Mouse (Mus musculus) forebrain, embryonic 14.5 days (tissue): ENCODE measurements around the gene Nfe2. TPM values are rescaled to one million over a fixed set of nuclear protein-coding genes. Genes with fewer than 3 reads are reported as not detected.

Source experiments
- ATAC-seq: fragments of 200-750 bp; cut with Nextera tagmentation; 2 replicates; pipeline ENCODE4 v1.8.0; 2017; ENCODE audit warnings: mild to moderate bottlenecking, moderate library complexity
- DNase-seq: peaks from one replicate; pipeline ENCODE4 v3.0.0-alpha.2; 2015; ENCODE audit warnings: low spot score
- H3K27ac ChIP-seq: fragments of 300-500 bp; sonication (generic); 2 replicates; pipeline ENCODE4 v1.5.1; 2014; ENCODE audit warnings: low read depth, mild to moderate bottlenecking, control low read depth, low read length, moderate library complexity
- H3K27me3 ChIP-seq: fragments of 300-500 bp; sonication (generic); replicated peaks from 2 replicates; pipeline ENCODE4 v1.6.1; 2014; ENCODE audit warnings: low read length, control low read depth, mixed read lengths; ENCODE audit not compliant: control insufficient read depth, insufficient read depth
- H3K36me3 ChIP-seq: fragments of 300-500 bp; sonication (generic); 2 replicates; pipeline ENCODE4 v1.6.1; 2014; ENCODE audit warnings: low read length, control low read depth; ENCODE audit not compliant: control insufficient read depth, insufficient read depth
- H3K4me1 ChIP-seq: fragments of 300-500 bp; sonication (generic); 2 replicates; pipeline ENCODE4 v1.6.1; 2014; ENCODE audit warnings: antibody characterized with exemption, low read length, control low read depth; ENCODE audit not compliant: control insufficient read depth, insufficient read depth
- H3K4me2 ChIP-seq: fragments of 300-500 bp; sonication (generic); 2 replicates; pipeline ENCODE4 v1.6.1; 2014; ENCODE audit warnings: mild to moderate bottlenecking, control low read depth, low read length
- H3K4me3 ChIP-seq: fragments of 300-500 bp; sonication (generic); 2 replicates; pipeline ENCODE4 v1.5.1; 2014; ENCODE audit warnings: low read depth, low read length, control low read depth
- H3K9ac ChIP-seq: fragments of 300-500 bp; sonication (generic); 2 replicates; pipeline ENCODE4 v1.6.1; 2014; ENCODE audit warnings: mild to moderate bottlenecking, low read length, control low read depth, moderate library complexity
- H3K9me3 ChIP-seq: fragments of 300-500 bp; sonication (generic); replicated peaks from 2 replicates; pipeline ENCODE4 v1.6.1; 2016; ENCODE audit warnings: low read length, control low read depth, mixed read lengths; ENCODE audit not compliant: control insufficient read depth
- WGBS: fragments of 180-500 bp; shearing (Covaris S2); extraction: QIAGEN DNeasy Blood & Tissue Kit; methylation state at CpG from one replicate; pipeline ENCODE4 v1.1.7; 2014; 5-methylcytosine and 5-hydroxymethylcytosine counted together
- polyA plus RNA-seq: library from polyadenylated mRNA; unstranded; fragments of >200 nt; fragmentation: Nextera tagmentation; extraction: Ambion mirVana; gene quantifications from 2 replicates; pipeline ENCODE4 v1.2.1, GENCODE M21; 2014

Gene Nfe2
- polyA plus RNA-seq, 1 experiment from 2014 or later, result 0.42 TPM

GRCm38 (mm10) chr15:103301547-103302340 lies 43.5 kb upstream of the Nfe2 start:
- no peak overlapping the region for H3K4me2 ChIP-seq
- peaks cover 10% of the 10 kb centered on the region for H3K36me3 ChIP-seq
- WGBS, result 31% methylated on average over 5 of the region's 5 CpGs
- H3K4me1 ChIP-seq, result peaks cover 82% of the 10 kb centered on the region
- no peak overlapping the region for H3K4me3 ChIP-seq
- ATAC-seq (no peak), DNase-seq (no peak)
- H3K27ac ChIP-seq, result peak overlapping the region; percentile 99
- H3K27me3 ChIP-seq, result no peaks in the 10 kb centered on the region
- H3K9me3 ChIP-seq, result no peaks in the 10 kb centered on the region
- H3K9ac ChIP-seq, result peak overlapping the region; percentile 17; the same call in 1 of the 2 replicates

DNA sequence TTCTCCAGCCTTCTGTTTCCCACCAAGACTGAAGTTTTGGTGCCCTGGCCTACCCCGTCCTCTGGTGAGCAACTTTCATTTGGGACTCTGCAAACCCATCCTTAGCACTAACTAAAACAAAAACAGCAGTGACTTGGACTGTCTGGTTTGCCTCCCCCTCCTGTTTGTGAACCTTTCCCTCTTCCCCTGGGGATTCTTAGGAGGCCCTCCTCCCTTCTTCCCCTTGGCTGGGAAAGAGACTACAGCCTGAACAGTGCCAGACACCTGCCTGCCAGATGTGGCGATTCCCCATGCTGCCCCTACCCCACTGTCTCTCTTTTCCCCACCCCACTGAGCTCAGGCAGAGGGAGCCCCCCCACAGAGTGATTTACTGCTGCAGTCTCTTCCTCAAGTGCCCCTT lies 42.8 kb upstream of the Nfe2 start:
- H3K9ac ChIP-seq, result peak overlapping the region; percentile 64; the same call in 1 of the 2 replicates
- no peaks in the 10 kb centered on the region for H3K9me3 ChIP-seq
- DNase-seq, result no peak

GRCm38 (mm10) chr15:103300560-103300959 lies 42.4 kb upstream of the Nfe2 start:
- peak overlapping the region; percentile 64 for H3K9ac ChIP-seq
- H3K4me1 ChIP-seq, result peaks cover 79% of the 10 kb centered on the region
- peak overlapping the region; percentile 25; the same call in 1 of the 2 replicates for H3K4me3 ChIP-seq
- WGBS, result 0% methylated on average over 2 of the region's 2 CpGs
- no peak for DNase-seq
- peaks cover 17% of the 10 kb centered on the region for H3K36me3 ChIP-seq
- peak overlapping the region; percentile 57 for H3K4me2 ChIP-seq
- ATAC-seq, result no peak; the same call in 1 of the 2 replicates
- H3K9me3 ChIP-seq, result no peaks in the 10 kb centered on the region
- H3K27me3 ChIP-seq, result no peaks in the 10 kb centered on the region
- H3K27ac ChIP-seq, result peak overlapping the region; percentile 99

More for the DNA sequence above, 42.8 kb upstream of the Nfe2 start:
- ATAC-seq, result no peak
- Histone ChIP-seq H3K4me2 (peak overlapping the region; percentile 57; the same call in 1 of the 2 replicates), H3K36me3 (peaks cover 15% of the 10 kb centered on the region), H3K27ac (peak overlapping the region; percentile 99), H3K4me3 (no peak overlapping the region), H3K27me3 (no peaks in the 10 kb centered on the region), H3K4me1 (peaks cover 81% of the 10 kb centered on the region)
- WGBS, result 8% methylated on average over 2 of the region's 2 CpGs

DNA sequence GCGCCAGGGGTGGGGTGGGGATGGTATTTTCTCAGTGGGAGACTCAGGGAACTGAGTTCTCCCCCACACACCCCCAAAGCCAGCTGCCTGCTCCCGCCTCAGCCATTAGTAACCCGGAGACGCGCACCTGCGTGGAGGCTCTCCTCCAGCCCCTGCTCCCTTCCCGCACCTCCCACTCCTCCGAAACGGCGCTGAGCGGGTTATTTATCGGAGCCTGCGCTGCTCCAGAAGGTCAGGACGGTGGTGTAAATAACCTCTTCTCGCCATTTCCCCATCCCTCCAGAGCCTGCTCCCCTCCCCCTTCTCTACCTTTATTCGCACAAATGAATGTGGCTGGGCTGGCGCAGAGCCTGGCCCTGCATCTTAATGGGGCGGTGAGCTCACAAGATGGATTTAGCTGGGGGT lies 41.9 kb upstream of the Nfe2 start:
- no peaks in the 10 kb centered on the region for H3K27me3 ChIP-seq
- peak overlapping the region; percentile 57 for H3K4me2 ChIP-seq
- WGBS, result 1% methylated on average over 18 of the region's 18 CpGs
- peaks cover 21% of the 10 kb centered on the region for H3K36me3 ChIP-seq
- DNase-seq (peak; percentile 95), ATAC-seq (peak; percentile 61)
- peak overlapping the region; percentile 99 for H3K27ac ChIP-seq
- H3K4me3 ChIP-seq, result peak overlapping the region; percentile 25
- no peaks in the 10 kb centered on the region for H3K9me3 ChIP-seq
- peaks cover 81% of the 10 kb centered on the region for H3K4me1 ChIP-seq
- H3K9ac ChIP-seq, result peak overlapping the region; percentile 64

DNA sequence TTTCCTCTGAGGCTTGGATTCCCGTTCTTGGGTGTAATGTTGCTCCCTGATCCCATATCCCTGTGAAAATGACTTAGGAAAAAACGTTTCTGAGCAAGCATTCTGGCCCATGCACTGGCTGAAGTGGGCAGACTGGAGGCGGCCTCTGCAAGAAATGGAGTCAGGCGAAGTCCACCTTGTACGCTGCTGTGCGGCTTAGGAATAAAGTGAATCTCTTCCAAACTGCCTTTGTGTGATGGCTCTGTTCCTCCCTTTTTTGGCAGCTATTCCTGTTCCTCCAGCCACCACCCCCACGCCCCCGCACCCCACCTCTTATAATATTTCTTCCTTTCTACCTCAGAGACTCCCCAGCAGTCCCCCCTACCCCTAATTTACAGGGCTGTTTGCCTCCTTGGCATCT lies 41.4 kb upstream of the Nfe2 start:
- peaks cover 80% of the 10 kb centered on the region for H3K4me1 ChIP-seq
- peaks cover 23% of the 10 kb centered on the region for H3K36me3 ChIP-seq
- peak overlapping the region; percentile 99 for H3K27ac ChIP-seq
- H3K27me3 ChIP-seq, result no peaks in the 10 kb centered on the region
- peak overlapping the region; percentile 57 for H3K4me2 ChIP-seq
- peak overlapping the region; percentile 25; the same call in 1 of the 2 replicates for H3K4me3 ChIP-seq
- 6% methylated on average over 8 of the region's 8 CpGs for WGBS
- DNase-seq (no peak), ATAC-seq (peak; percentile 13)
- H3K9ac ChIP-seq, result peak overlapping the region; percentile 64
- no peaks in the 10 kb centered on the region for H3K9me3 ChIP-seq

- peaks cover 74% of the 10 kb centered on the region for H3K4me1 ChIP-seq
These were observed 40.8 kb upstream of the Nfe2 start for GRCm38 (mm10) chr15:103298861-103299616.

DNA sequence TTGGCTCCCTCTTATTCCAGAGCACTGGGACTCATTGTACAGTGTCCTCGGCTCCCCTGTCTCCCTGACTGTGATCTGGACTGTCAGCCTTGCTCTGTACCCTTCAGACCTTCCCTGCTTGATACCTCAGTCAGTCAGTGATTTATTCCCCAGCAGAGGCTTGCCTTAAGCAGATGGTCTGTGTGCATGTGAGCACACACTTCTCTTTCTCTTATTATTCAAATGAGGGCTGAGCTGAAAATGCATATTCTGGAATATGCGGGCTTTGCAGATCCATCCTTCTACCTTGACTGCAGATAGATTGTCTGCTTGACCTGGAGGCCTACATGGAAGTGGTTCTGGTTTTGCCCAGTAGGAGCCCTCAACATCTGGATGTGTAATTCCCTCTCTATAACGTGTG lies 39.8 kb upstream of the Nfe2 start:
- peak overlapping the region; percentile 25; the same call in 1 of the 2 replicates for H3K9ac ChIP-seq
- WGBS, result 56% methylated on average over 3 of the region's 3 CpGs
- DNase-seq, result peak; percentile 50
- peaks cover 32% of the 10 kb centered on the region for H3K36me3 ChIP-seq
- no peaks in the 10 kb centered on the region for H3K27me3 ChIP-seq
- no peaks in the 10 kb centered on the region for H3K9me3 ChIP-seq
- H3K4me3 ChIP-seq, result no peak overlapping the region
- peak overlapping the region; percentile 99 for H3K27ac ChIP-seq
- no peak for ATAC-seq
- no peak overlapping the region for H3K4me2 ChIP-seq
- peaks cover 68% of the 10 kb centered on the region for H3K4me1 ChIP-seq

More at GRCm38 (mm10) chr15:103298861-103299616, 40.8 kb upstream of the Nfe2 start:
- H3K36me3 ChIP-seq, result peaks cover 25% of the 10 kb centered on the region
- peak overlapping the region; percentile 57 for H3K4me2 ChIP-seq
- H3K9ac ChIP-seq, result peak overlapping the region; percentile 64
- H3K27me3 ChIP-seq, result no peaks in the 10 kb centered on the region
- WGBS, result 54% methylated on average over 5 of the region's 5 CpGs
- DNase-seq (no peak), ATAC-seq (no peak)
- H3K27ac ChIP-seq, result peak overlapping the region; percentile 99
- H3K4me3 ChIP-seq, result no peak overlapping the region
- H3K9me3 ChIP-seq, result no peaks in the 10 kb centered on the region

- 44% methylated on average over 6 of the region's 6 CpGs for WGBS
- Histone ChIP-seq H3K4me2 (no peak overlapping the region), H3K4me3 (no peak overlapping the region), H3K27me3 (no peaks in the 10 kb centered on the region), H3K36me3 (peaks cover 38% of the 10 kb centered on the region), H3K4me1 (peaks cover 61% of the 10 kb centered on the region), H3K9ac (peak overlapping the region; percentile 25), H3K9me3 (no peaks in the 10 kb centered on the region), H3K27ac (peak overlapping the region; percentile 99)
- DNase-seq, result peak; percentile 53
- ATAC-seq, result no peak; the same call in 1 of the 2 replicates
These were observed 39.1 kb upstream of the Nfe2 start for GRCm38 (mm10) chr15:103297313-103297712.
